Mouse (Mus musculus): Measurements from ENCODE around the gene Akap7. TPM values are rescaled to one million over a fixed set of nuclear protein-coding genes. Genes with fewer than 3 reads are reported as not detected.

Akap7 gene
- polyA plus RNA-seq, 1 experiment from 2014 or later: 33.5 TPM

GRCm38 (mm10) chr10:25273731-25274130 is 33.9 kb downstream of the Akap7 start:
- no peaks in the 10 kb centered on the region for H3K9me3 ChIP-seq
- H3K36me3 ChIP-seq: no peaks in the 10 kb centered on the region
- H3K9ac ChIP-seq: no peak overlapping the region
- no peak overlapping the region for H3K27ac ChIP-seq (replicated peaks)
- H3K4me3 ChIP-seq: no peak overlapping the region
- no peaks in the 10 kb centered on the region for H3K4me1 ChIP-seq (replicated peaks)
- 83% methylated on average over 1 of the region's 1 CpGs for WGBS
- no peak overlapping the region for H3K4me2 ChIP-seq
- no peak for ATAC-seq (ENCODE audit: low read depth)
- no peaks in the 10 kb centered on the region for H3K27me3 ChIP-seq

- Histone ChIP-seq H3K9ac (no peak overlapping the region), H3K4me2 (no peak overlapping the region), H3K9me3 (no peaks in the 10 kb centered on the region), H3K27me3 (no peaks in the 10 kb centered on the region), H3K4me1 (replicated peaks) (no peaks in the 10 kb centered on the region), H3K27ac (replicated peaks) (no peak overlapping the region), H3K4me3 (no peak overlapping the region), H3K36me3 (no peaks in the 10 kb centered on the region)
- ATAC-seq (ENCODE audit: low read depth): no peak
- WGBS: 80% methylated on average over 2 of the region's 2 CpGs
These were observed 35.9 kb downstream of the Akap7 start for GRCm38 (mm10) chr10:25271756-25272155.

- Histone ChIP-seq H3K4me2 (no peak overlapping the region), H3K9me3 (no peaks in the 10 kb centered on the region)
- no peak for ATAC-seq (ENCODE audit: low read depth)
These were observed 36.5 kb downstream of the Akap7 start for GRCm38 (mm10) chr10:25271207-25271606.

GRCm38 (mm10) chr10:25268476-25269351 is 39.0 kb downstream of the Akap7 start:
- Histone ChIP-seq H3K27ac (replicated peaks) (no peak overlapping the region), H3K9me3 (no peaks in the 10 kb centered on the region), H3K27me3 (no peaks in the 10 kb centered on the region), H3K9ac (no peak overlapping the region), H3K4me3 (no peak overlapping the region), H3K4me1 (replicated peaks) (no peaks in the 10 kb centered on the region), H3K36me3 (no peaks in the 10 kb centered on the region), H3K4me2 (no peak overlapping the region)
- ATAC-seq (ENCODE audit: low read depth): peak; percentile 85
- 50% methylated on average over 18 of the region's 18 CpGs for WGBS

More at GRCm38 (mm10) chr10:25271207-25271606, 36.5 kb downstream of the Akap7 start:
- 85% methylated on average over 8 of the region's 8 CpGs for WGBS
- no peak overlapping the region for H3K27ac ChIP-seq (replicated peaks)
- no peak overlapping the region for H3K4me3 ChIP-seq
- H3K9ac ChIP-seq: no peak overlapping the region
- no peaks in the 10 kb centered on the region for H3K27me3 ChIP-seq
- H3K36me3 ChIP-seq: no peaks in the 10 kb centered on the region
- H3K4me1 ChIP-seq (replicated peaks): no peaks in the 10 kb centered on the region

- H3K27ac ChIP-seq (replicated peaks): no peak overlapping the region
- H3K4me2 ChIP-seq: no peak overlapping the region
- no peaks in the 10 kb centered on the region for H3K36me3 ChIP-seq
- no peaks in the 10 kb centered on the region for H3K9me3 ChIP-seq
- H3K4me3 ChIP-seq: no peak overlapping the region
- peak; percentile 53; the same call in 1 of the 2 replicates for ATAC-seq (ENCODE audit: low read depth)
- no peak overlapping the region for H3K9ac ChIP-seq
- no peaks in the 10 kb centered on the region; the same call in 1 of the 2 replicates for H3K4me1 ChIP-seq (replicated peaks)
- H3K27me3 ChIP-seq: no peaks in the 10 kb centered on the region
- WGBS: 44% methylated on average over 6 of the region's 6 CpGs
These were observed 46.5 kb downstream of the Akap7 start for GRCm38 (mm10) chr10:25261176-25261575.

- Histone ChIP-seq H3K27ac (replicated peaks) (no peak overlapping the region), H3K4me2 (no peak overlapping the region), H3K36me3 (no peaks in the 10 kb centered on the region), H3K27me3 (no peaks in the 10 kb centered on the region), H3K9ac (no peak overlapping the region), H3K4me1 (replicated peaks) (no peaks in the 10 kb centered on the region; the same call in 1 of the 2 replicates), H3K4me3 (no peak overlapping the region), H3K9me3 (no peaks in the 10 kb centered on the region)
- no peak for ATAC-seq (ENCODE audit: low read depth)
- WGBS: 91% methylated on average over 10 of the region's 10 CpGs
These were observed 46.9 kb downstream of the Akap7 start for GRCm38 (mm10) chr10:25260724-25261123.

GRCm38 (mm10) chr10:25258171-25258570 is 49.5 kb downstream of the Akap7 start:
- H3K4me1 ChIP-seq (replicated peaks): no peaks in the 10 kb centered on the region; the same call in 1 of the 2 replicates
- no peak overlapping the region for H3K9ac ChIP-seq
- no peak overlapping the region for H3K4me2 ChIP-seq
- no peaks in the 10 kb centered on the region for H3K27me3 ChIP-seq
- 85% methylated on average over 6 of the region's 6 CpGs for WGBS
- ATAC-seq (ENCODE audit: low read depth): no peak
- H3K27ac ChIP-seq (replicated peaks): no peak overlapping the region
- H3K9me3 ChIP-seq: no peaks in the 10 kb centered on the region
- no peaks in the 10 kb centered on the region for H3K36me3 ChIP-seq
- no peak overlapping the region for H3K4me3 ChIP-seq

GRCm38 (mm10) chr10:25257466-25257865 is 50.2 kb downstream of the Akap7 start:
- no peaks in the 10 kb centered on the region for H3K27me3 ChIP-seq
- H3K36me3 ChIP-seq: no peaks in the 10 kb centered on the region
- H3K9ac ChIP-seq: no peak overlapping the region
- no peak for ATAC-seq (ENCODE audit: low read depth)
- no peak overlapping the region for H3K4me2 ChIP-seq
- no peak overlapping the region for H3K4me3 ChIP-seq
- WGBS: 72% methylated on average over 5 of the region's 5 CpGs
- H3K27ac ChIP-seq (replicated peaks): no peak overlapping the region
- no peaks in the 10 kb centered on the region for H3K9me3 ChIP-seq
- no peaks in the 10 kb centered on the region; the same call in 1 of the 2 replicates for H3K4me1 ChIP-seq (replicated peaks)

GRCm38 (mm10) chr10:25253474-25253873 is 54.2 kb downstream of the Akap7 start:
- Histone ChIP-seq H3K4me1 (replicated peaks) (no peaks in the 10 kb centered on the region), H3K27me3 (no peaks in the 10 kb centered on the region), H3K9ac (no peak overlapping the region), H3K27ac (replicated peaks) (no peak overlapping the region), H3K9me3 (no peaks in the 10 kb centered on the region), H3K36me3 (no peaks in the 10 kb centered on the region), H3K4me3 (no peak overlapping the region), H3K4me2 (no peak overlapping the region)
- ATAC-seq (ENCODE audit: low read depth): no peak
- 91% methylated on average over 2 of the region's 2 CpGs for WGBS

- H3K36me3 ChIP-seq: no peaks in the 10 kb centered on the region
- no peak for ATAC-seq (ENCODE audit: low read depth)
- no peak overlapping the region for H3K9ac ChIP-seq
- H3K4me1 ChIP-seq (replicated peaks): no peaks in the 10 kb centered on the region
- no peaks in the 10 kb centered on the region for H3K9me3 ChIP-seq
- 91% methylated on average over 4 of the region's 4 CpGs for WGBS
- H3K4me3 ChIP-seq: no peak overlapping the region
- no peak overlapping the region for H3K27ac ChIP-seq (replicated peaks)
- H3K4me2 ChIP-seq: no peak overlapping the region
- H3K27me3 ChIP-seq: no peaks in the 10 kb centered on the region
These were observed 54.7 kb downstream of the Akap7 start for GRCm38 (mm10) chr10:25253006-25253405.

- no peak overlapping the region for H3K9ac ChIP-seq
- no peak for ATAC-seq (ENCODE audit: low read depth)
These were observed 57.6 kb downstream of the Akap7 start for GRCm38 (mm10) chr10:25250108-25250507.

GRCm38 (mm10) chr10:25246173-25246572 is 61.5 kb downstream of the Akap7 start:
- H3K9ac ChIP-seq: no peak overlapping the region
- no peak overlapping the region for H3K27ac ChIP-seq (replicated peaks)
- H3K4me3 ChIP-seq: no peak overlapping the region
- H3K9me3 ChIP-seq: no peaks in the 10 kb centered on the region
- WGBS: 60% methylated on average over 4 of the region's 4 CpGs
- H3K4me2 ChIP-seq: no peak overlapping the region
- H3K36me3 ChIP-seq: no peaks in the 10 kb centered on the region
- no peak for ATAC-seq (ENCODE audit: low read depth)
- no peaks in the 10 kb centered on the region for H3K27me3 ChIP-seq
- H3K4me1 ChIP-seq (replicated peaks): no peaks in the 10 kb centered on the region

More at GRCm38 (mm10) chr10:25250108-25250507, 57.6 kb downstream of the Akap7 start:
- Histone ChIP-seq H3K27me3 (no peaks in the 10 kb centered on the region), H3K4me1 (replicated peaks) (no peaks in the 10 kb centered on the region), H3K4me3 (no peak overlapping the region), H3K36me3 (no peaks in the 10 kb centered on the region), H3K27ac (replicated peaks) (no peak overlapping the region), H3K9me3 (no peaks in the 10 kb centered on the region), H3K4me2 (no peak overlapping the region)
- 49% methylated on average over 12 of the region's 12 CpGs for WGBS

Data from neural tube, embryonic 13.5 days (tissue).